Mouse (Mus musculus): ENCODE measurements at regions not wholly inside any gene's neighbourhood (a gene's known extent, or its start where the extent isn't known, plus 50 kb on each side); places are given as distances from the start of the nearest gene placed in this dataset.

- peak; percentile 10; the same call in 1 of the 2 replicates for TF ChIP-seq CTCF (IDR thresholded peaks at IDR 0.05; ENCODE audit: borderline replicate concordance, insufficient read depth, low read depth, low read length)
- TF ChIP-seq POLR2A (IDR thresholded peaks at IDR 0.05; ENCODE audit: borderline replicate concordance, insufficient read depth, low read length): peak; percentile 15; the same call in 1 of the 2 replicates
These were observed 85.2 kb upstream of the Lrrn1 start for GRCm38 (mm10) chr6:107444336-107444735.
